Mouse (Mus musculus) inflammation-experienced regulatory T-cells, adult 6 months (primary cell): ENCODE measurements around the gene Rab33b. TPM values are rescaled to one million over a fixed set of nuclear protein-coding genes. Genes with fewer than 3 reads are reported as not detected.
"Not testable (repeated sequence)": the region's sequence is repeated elsewhere in the genome, so short reads cannot be mapped to it uniquely, and the experiment has no call there.

Source experiments
- ATAC-seq: one replicate; pipeline ENCODE4 v1.8.0; 2017
- polyA plus RNA-seq, 3 experiments: library from polyadenylated mRNA; unstranded; fragments of 100-300 nt; shearing (Covaris generic); gene quantifications; one replicate each; pipeline ENCODE4 v1.2.1; 2017

Rab33b gene
- polyA plus RNA-seq = 10 to 100 TPM; 16.4 to 25.1 (median 22.3) TPM

DNA sequence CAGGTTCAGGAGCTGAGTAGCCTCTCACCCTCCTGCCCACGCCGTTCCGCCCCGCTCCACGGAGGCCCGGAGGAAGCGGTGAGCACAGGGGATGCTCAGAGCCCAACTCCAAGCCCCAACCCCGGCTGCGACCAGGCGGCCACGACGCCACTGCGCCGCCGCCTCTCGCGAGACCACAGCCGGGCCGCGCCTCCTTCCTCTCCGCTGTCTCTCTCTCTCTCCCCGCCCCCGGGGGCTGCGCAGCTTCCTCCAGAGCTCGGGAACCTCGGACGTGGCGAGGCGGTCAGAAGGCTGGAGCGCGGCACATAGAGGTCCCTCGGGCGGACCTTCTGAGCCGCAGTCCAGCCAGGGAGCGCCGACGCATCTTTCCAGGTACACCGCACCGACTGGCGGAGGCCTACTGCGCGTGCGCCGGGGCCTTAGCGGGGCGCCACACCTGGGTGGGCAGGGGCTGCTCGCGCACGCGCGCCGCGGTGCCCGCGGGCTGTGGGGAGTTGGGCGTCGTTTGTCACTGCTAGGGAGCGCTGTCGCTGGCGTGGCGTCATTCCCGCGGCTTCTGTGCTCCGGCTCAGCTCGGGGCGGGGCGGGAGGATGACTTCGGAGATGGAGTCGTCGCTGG is at the start of gene Rab33b:
Gene Rab33b, plus strand, starts transcription at position 180 of the 619 bp plus-strand sequence.
- ATAC-seq = peak; percentile 87

DNA sequence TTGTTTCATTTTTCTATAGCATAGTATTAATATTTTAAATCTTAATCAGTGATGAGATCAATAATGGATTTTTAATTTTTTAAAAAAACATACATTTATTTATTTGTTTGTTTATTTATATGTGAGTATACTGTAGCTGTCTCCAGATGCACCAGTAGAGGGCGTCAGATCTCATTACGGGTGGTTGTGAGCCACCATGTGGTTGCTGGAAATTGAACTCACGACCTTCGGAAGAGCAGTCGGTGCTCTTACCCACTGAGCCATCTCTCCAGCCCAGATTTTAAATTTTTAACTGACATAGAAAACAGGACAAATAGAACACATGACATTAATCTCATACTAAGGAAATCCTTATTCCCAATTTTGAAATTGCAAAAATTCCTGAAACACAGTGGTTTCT is 49.4 kb upstream of the Rab33b start:
- not testable (repeated sequence) for ATAC-seq

GRCm38 (mm10) chr3:51434871-51435595 is 48.7 kb upstream of the Rab33b start:
- ATAC-seq = no peak

GRCm38 (mm10) chr3:51468530-51468929 is 15.2 kb upstream of the Rab33b start:
- no peak for ATAC-seq

DNA sequence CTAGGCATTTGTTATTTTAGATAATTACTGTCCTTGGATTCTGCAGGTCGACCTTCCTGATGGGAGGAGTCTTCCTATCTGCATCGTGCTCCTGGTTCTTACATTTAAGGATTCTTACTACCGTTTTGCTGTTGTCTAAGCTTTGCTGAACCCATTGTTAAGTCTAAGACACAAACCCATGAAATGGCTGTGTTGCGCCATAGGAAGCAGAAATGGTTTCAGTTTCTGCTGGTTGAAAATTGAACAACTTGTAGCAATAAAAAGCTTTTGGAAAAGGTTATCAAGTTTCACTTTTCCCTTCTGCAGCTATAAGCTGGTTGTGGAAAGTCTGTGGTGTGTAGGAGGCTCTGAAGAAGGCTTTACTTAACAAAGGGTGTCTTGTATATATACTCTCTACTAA is 8.0 kb upstream of the Rab33b start:
- peak; percentile 38 for ATAC-seq

- ATAC-seq = no peak
Observed at GRCm38 (mm10) chr3:51479893-51480292, 3.8 kb upstream of the Rab33b start.

GRCm38 (mm10) chr3:51481059-51481458 is 2.7 kb upstream of the Rab33b start:
- no peak for ATAC-seq

DNA sequence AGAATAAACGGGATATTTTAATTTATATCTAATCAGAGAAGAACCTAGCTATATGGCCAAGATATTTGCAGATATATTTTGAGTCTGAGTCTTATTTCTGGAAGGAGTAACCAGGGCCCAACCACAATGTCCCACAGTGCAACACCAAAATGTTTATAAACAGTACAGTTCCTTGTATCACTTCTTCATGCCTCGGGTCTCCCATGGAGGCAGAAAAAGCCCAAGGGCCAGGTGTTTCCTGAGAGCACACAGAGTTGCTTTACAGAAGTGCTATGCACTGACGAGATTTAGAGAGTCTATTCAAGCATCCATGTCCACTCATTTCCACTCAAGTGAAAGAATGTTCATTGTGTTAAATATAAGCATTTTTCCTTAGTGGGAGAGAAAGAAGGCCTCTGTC is 1.8 kb upstream of the Rab33b start:
- no peak for ATAC-seq

DNA sequence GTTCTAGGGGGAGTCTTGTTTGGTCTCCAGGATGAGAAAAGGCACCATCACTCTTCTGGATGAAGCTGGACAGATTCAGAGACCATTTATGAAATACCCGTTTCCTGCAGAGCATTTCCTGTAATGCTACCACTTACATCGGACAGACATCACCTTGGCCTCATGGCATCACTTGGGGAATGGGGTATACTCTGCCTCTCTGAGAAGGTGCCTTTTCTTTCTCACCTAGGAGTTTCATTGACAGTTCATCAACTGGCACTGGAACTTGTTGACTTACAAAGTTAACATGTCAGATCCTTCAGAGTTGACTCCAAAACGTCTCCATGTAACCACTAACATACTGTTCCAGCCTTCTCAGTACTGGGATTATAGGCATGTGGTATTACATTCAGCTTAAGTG is 939 bp upstream of the Rab33b start:
- no peak for ATAC-seq

DNA sequence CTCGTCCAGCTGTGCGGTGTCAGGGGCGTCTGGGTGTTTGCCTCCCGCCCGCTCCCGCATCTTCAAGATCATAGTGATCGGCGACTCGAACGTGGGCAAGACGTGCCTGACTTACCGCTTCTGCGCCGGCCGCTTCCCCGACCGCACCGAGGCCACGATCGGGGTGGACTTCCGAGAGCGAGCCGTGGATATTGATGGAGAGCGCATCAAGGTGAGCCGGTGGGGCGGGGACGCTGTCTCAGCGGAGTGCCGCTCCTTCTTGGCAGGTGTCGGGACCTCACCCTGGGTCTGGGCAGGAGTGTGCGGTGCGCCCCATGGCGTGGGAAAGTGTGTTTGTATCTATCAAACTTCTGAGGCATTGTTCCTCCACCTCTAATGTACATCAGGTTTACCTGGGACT is 650 bp downstream of the Rab33b start:
- peak; percentile 8 for ATAC-seq

DNA sequence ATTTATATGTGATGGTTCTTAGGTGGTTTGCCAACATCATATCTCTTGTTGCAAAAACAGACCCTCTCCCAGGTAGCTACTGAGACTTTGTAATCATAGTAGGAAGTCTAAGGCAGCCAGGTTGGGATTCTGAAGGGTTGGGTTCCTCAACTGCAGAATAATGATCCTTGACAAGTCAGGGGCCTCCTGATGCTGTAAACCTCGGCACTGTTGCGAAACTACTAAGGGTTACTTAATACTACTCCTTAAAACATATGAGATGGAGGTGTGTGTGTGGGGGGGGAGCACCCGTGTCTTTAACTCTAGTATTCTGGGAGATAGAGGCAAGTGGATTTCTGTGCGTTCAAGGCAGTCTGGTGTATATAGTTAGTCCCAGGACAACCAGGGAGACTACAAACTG is 1.6 kb downstream of the Rab33b start:
- no peak for ATAC-seq

DNA sequence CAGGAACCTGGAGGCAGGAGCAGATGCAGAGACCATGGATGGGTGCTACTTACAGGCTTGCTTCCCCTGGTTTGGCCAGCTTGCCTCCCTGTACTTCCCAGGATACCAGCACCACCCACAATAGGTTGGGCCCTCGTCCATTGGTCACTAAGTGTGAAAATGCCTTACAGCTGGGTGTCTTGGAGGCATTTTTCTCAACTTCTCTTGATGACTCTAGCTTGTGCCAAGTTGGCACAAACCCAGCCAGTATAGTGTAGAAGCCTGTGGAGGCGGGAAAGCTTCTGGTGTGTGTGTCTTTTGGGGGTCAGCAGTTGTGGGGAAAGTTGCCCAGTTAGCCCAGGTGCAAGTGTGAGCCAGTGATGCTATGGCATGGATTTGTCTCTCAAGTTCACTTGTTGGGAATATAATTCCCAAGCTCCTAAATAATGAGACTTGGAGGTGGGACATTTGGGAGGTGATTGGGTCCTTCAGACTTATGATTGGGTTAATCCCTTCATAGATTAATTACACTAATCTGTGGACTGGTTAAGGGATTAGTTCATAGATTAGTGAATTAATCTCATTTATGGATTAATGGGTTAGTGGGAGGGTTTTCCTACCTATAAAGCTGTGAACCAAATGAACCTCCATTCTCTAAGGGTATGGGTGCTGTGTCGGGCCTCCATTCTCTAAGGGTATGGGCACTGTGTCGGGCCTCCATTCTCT is 2.9 kb downstream of the Rab33b start:
- ATAC-seq = no peak

GRCm38 (mm10) chr3:51490088-51490753 is 6.5 kb downstream of the Rab33b start:
- no peak for ATAC-seq

DNA sequence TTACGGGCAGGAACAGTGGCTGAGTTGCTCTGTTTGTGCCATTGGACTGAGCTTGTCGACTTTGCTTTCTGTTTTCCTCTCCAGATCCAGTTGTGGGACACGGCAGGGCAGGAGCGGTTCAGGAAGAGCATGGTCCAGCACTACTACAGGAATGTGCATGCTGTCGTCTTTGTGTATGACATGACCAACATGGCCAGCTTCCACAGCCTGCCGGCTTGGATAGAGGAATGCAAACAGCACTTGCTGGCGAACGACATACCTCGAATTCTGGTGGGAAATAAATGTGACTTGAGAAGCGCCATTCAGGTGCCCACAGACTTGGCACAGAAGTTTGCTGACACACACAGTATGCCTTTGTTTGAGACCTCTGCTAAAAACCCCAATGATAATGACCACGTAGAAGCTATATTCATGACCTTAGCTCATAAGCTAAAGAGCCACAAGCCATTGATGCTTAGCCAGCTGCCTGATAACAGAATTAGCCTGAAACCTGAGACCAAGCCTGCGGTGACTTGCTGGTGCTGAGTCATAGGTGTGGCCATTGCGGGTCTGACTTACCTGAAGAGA is 9.6 kb downstream of the Rab33b start:
- no peak for ATAC-seq

DNA sequence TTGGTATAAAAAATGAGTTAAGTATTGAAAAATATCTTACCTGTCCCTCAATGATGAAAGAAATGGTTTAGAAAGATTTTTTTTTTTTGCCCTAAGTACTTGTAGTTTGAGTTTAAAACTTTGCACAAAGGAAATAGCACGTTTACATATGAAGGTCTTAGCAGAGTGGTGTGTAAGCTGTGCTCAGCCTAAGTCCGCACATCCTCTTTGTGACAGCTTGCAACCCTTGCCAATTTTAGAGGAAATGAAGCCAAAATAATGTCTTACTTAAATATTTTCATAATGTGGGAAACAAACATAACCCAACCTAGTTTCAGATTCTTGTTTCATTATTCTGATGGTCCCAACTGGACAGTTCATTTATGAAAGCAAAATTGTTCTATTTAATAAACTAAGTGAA is 10.7 kb downstream of the Rab33b start:
- ATAC-seq = no peak

- ATAC-seq = no peak
Observed at GRCm38 (mm10) chr3:51495646-51496045, 11.9 kb downstream of the Rab33b start.

DNA sequence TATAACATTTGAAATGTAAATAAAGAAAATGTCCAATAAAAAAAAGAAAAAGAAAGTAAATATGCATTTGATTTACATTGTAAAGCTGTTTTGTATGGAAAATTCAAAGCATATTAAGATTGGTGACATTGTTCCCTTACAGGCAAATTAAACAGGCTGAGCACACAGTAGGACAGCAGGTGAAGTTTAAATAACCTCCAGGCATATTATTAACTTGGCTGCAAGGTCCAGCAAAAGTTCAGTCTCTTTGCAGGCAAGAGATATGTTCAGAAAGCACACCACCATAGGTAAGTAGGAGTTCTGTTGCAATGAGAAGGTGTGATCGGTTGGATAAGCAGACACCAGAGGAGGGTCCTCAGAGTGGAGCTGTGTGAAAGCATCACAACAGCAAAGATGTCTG is 14.3 kb downstream of the Rab33b start:
- no peak for ATAC-seq

- no peak for ATAC-seq
Observed at GRCm38 (mm10) chr3:51498659-51499058, 14.9 kb downstream of the Rab33b start.

GRCm38 (mm10) chr3:51499876-51500275 is 16.2 kb downstream of the Rab33b start:
- no peak for ATAC-seq

DNA sequence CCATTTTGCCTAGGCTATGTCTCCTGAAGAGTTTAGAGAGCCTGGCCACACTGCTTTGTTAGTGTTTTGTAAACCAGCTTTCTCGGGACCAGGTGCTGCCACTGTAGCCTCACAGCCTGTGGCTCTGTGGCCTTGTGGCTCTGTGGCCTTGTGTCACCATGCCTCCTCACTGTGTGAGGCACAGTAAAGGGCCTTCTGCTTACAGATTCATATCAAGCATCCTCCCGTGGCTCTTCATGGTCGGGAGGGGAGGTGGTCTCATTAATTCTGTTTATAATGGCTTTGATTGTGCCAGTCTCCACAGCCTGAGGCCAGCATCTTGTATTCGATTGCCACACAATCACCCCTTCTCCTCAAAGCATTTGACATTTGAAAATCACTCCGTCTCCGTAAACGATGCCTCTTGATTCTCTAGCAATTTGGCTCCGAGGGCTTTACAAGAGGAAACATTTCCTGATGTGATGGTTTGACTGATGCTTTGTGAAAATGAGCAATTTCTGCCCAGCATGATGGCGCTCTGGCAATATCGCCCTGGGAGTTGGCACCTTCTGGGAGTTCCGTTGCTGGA is 20.7 kb downstream of the Rab33b start:
- no peak for ATAC-seq

GRCm38 (mm10) chr3:51505465-51505864 is 21.7 kb downstream of the Rab33b start:
- ATAC-seq = no peak

DNA sequence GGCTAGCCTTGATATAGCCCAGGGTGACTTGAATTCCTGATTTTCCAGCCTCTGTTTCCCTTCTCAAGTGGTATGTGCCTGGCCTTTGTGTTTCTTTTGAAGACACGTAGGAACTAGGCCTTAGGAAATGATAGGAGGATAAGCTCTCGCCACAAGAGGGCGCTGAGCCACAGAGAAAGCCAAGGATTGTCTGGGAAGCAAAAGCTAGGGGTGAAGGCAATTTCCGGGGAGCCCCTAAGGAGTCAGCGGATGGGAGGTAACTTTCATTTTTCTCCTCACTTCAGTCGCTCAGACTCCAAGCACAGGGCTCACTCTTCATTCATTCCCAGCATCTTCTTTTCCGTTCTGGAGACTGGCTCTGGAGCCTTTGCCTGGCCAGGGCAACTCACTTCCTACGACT is 27.2 kb downstream of the Rab33b start:
- ATAC-seq = peak; percentile 87

DNA sequence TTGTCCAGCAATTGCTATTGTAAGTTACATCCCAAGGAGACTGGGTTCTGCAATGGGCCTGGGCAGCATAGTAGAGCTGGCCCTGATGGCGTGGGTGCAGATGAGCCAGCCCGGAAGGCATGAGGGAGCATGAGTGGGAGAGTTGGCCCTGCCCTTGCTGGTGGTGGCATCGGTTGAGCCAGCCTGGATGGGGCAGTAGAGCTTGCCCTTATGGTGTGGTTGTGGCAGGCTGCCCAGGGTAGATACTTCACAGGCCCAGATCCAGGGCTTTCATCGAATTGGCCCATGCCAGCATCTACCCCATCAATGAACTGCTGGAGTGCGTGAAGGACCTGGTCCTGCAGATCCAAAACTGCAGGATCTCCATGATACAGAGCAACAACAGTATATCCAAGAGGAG is 28.3 kb downstream of the Rab33b start:
- no peak for ATAC-seq
